Comparison of ENCODE assay signal across 14 mouse cellular contexts in genomic region chr17:47524055-47524454, GRCm38 (mm10). TPM values are rescaled to one million over a fixed set of nuclear protein-coding genes. Genes with fewer than 3 reads are reported as not detected.
DNase-seq lines count a peak whose midpoint lies in the region; ATAC-seq and TF ChIP-seq lines count a peak whose summit lies in the region.
"Had no signal": no experiment of that assay in that cellular context is flagged by ENCODE, and none has a peak within 500 bp of the region (broad histone marks: within the 10 kb centered on the region; RNA-seq: fewer than 3 reads in every experiment).

No protein-coding gene starts in this region.

- no peak for DNase-seq in heart, postnatal 10 days
- DNase-seq in midbrain, embryonic 10.5 days (ENCODE audit: low spot score) = no peak
- DNase-seq in midbrain, postnatal 0 days (ENCODE audit: low spot score) = no peak
- no peak for DNase-seq in frontal cortex, adult 2 months (ENCODE audit: extremely low spot score in 1 of 2, low spot score in 1 of 2)
- no peak for DNase-seq in kidney, postnatal 14 days
- DNase-seq: cerebellum, adult 9-11 months; heart, postnatal 14 days; midbrain, embryonic 14.5 days; thymus, postnatal 25 days had no signal

- no peak overlapping the region for H3K4me3 ChIP-seq in heart, embryonic 13.5 days
- no peak overlapping the region for H3K4me3 ChIP-seq in midbrain, embryonic 10.5 days
- H3K4me3 ChIP-seq in midbrain, postnatal 0 days (ENCODE audit: low read depth, low read length) = no peak overlapping the region
- no peak overlapping the region for H3K4me3 ChIP-seq in limb, embryonic 12.5 days (replicated peaks)
- H3K4me3 ChIP-seq in stomach, embryonic 16.5 days (replicated peaks; ENCODE audit: low read length) = no peak overlapping the region
- H3K4me3 ChIP-seq: embryonic facial prominence, embryonic 13.5 days had no signal

- no peaks in the 10 kb centered on the region for H3K36me3 ChIP-seq in heart, embryonic 13.5 days
- H3K36me3 ChIP-seq in midbrain, embryonic 10.5 days = no peaks in the 10 kb centered on the region
- no peaks in the 10 kb centered on the region for H3K36me3 ChIP-seq in midbrain, postnatal 0 days (ENCODE audit: insufficient read depth, low read length)
- no peaks in the 10 kb centered on the region for H3K36me3 ChIP-seq in limb, embryonic 12.5 days
- H3K36me3 ChIP-seq in stomach, embryonic 16.5 days (ENCODE audit: control insufficient read depth, insufficient read depth, low read length) = no peaks in the 10 kb centered on the region
- H3K36me3 ChIP-seq: embryonic facial prominence, embryonic 13.5 days had no signal

- no peak overlapping the region for H3K4me2 ChIP-seq in heart, embryonic 13.5 days
- H3K4me2 ChIP-seq in midbrain, postnatal 0 days (ENCODE audit: low read depth, low read length, poor library complexity, severe bottlenecking) = no peak overlapping the region
- H3K4me2 ChIP-seq in limb, embryonic 12.5 days = no peak overlapping the region
- no peak overlapping the region for H3K4me2 ChIP-seq in stomach, embryonic 16.5 days (ENCODE audit: low read depth, low read length)
- H3K4me2 ChIP-seq: embryonic facial prominence, embryonic 13.5 days had no signal

- intact Hi-C loops in heart, postnatal 10 days (cut with DNase I) = no loop called here

- peaks cover 83% of the 10 kb centered on the region for H3K4me1 ChIP-seq in heart, embryonic 13.5 days
- H3K4me1 ChIP-seq in midbrain, embryonic 10.5 days = peaks cover 53% of the 10 kb centered on the region
- H3K4me1 ChIP-seq in midbrain, postnatal 0 days (ENCODE audit: insufficient read depth, low read length) = no peaks in the 10 kb centered on the region
- peaks cover 52% of the 10 kb centered on the region for H3K4me1 ChIP-seq in limb, embryonic 12.5 days (replicated peaks)
- peaks cover 67% of the 10 kb centered on the region for H3K4me1 ChIP-seq in stomach, embryonic 16.5 days (ENCODE audit: control insufficient read depth, insufficient read depth, low read length)

- 62% methylated on average over 8 of the region's 8 CpGs for WGBS in heart, embryonic 13.5 days
- 81% methylated on average over 8 of the region's 8 CpGs for WGBS in midbrain, embryonic 10.5 days
- WGBS in midbrain, postnatal 0 days = 72% methylated on average over 8 of the region's 8 CpGs
- WGBS in limb, embryonic 12.5 days = 73% methylated on average over 8 of the region's 8 CpGs
- 62% methylated on average over 8 of the region's 8 CpGs for WGBS in stomach, embryonic 16.5 days

- 0 out of 2 replicates have a peak overlapping the region, but pooled peaks have one; percentile 38 for H3K9ac ChIP-seq in heart, embryonic 13.5 days
- no peak overlapping the region for H3K9ac ChIP-seq in midbrain, postnatal 0 days (replicated peaks; ENCODE audit: low read length, poor library complexity, severe bottlenecking)
- H3K9ac ChIP-seq in limb, embryonic 12.5 days (replicated peaks) = no peak overlapping the region
- peak overlapping the region; percentile 54; the same call in 1 of the 2 replicates for H3K9ac ChIP-seq in stomach, embryonic 16.5 days (ENCODE audit: low read length)

- TF ChIP-seq CTCF in midbrain, postnatal 0 days (IDR thresholded peaks at IDR 0.05) = no peak

- no peaks in the 10 kb centered on the region for H3K9me3 ChIP-seq in heart, embryonic 13.5 days
- H3K9me3 ChIP-seq in midbrain, embryonic 10.5 days (replicated peaks) = no peaks in the 10 kb centered on the region
- H3K9me3 ChIP-seq in midbrain, postnatal 0 days (ENCODE audit: low read length) = no peaks in the 10 kb centered on the region
- H3K9me3 ChIP-seq in limb, embryonic 12.5 days = no peaks in the 10 kb centered on the region
- H3K9me3 ChIP-seq in stomach, embryonic 16.5 days (replicated peaks; ENCODE audit: control insufficient read depth, low read length) = no peaks in the 10 kb centered on the region
- H3K9me3 ChIP-seq: embryonic facial prominence, embryonic 13.5 days had no signal

- peak overlapping the region; percentile 99 for H3K27ac ChIP-seq in heart, embryonic 13.5 days (replicated peaks)
- H3K27ac ChIP-seq in midbrain, embryonic 10.5 days (replicated peaks) = peak overlapping the region; percentile 90; the same call in 1 of the 2 replicates
- no peak overlapping the region for H3K27ac ChIP-seq in midbrain, postnatal 0 days (ENCODE audit: low read depth, low read length)
- H3K27ac ChIP-seq in limb, embryonic 12.5 days = 0 out of 2 replicates have a peak overlapping the region, but pooled peaks have one; percentile 29
- peak overlapping the region; percentile 95 for H3K27ac ChIP-seq in stomach, embryonic 16.5 days (ENCODE audit: low read length)

- no peaks in the 10 kb centered on the region for H3K27me3 ChIP-seq in heart, embryonic 13.5 days (replicated peaks)
- H3K27me3 ChIP-seq in midbrain, embryonic 10.5 days (ENCODE audit: low read depth, poor library complexity, severe bottlenecking) = no peaks in the 10 kb centered on the region
- H3K27me3 ChIP-seq in midbrain, postnatal 0 days (ENCODE audit: insufficient read depth, low read length) = no peaks in the 10 kb centered on the region
- H3K27me3 ChIP-seq in limb, embryonic 12.5 days = no peaks in the 10 kb centered on the region
- H3K27me3 ChIP-seq in stomach, embryonic 16.5 days (ENCODE audit: control insufficient read depth, insufficient read depth, low read length) = no peaks in the 10 kb centered on the region
- H3K27me3 ChIP-seq: embryonic facial prominence, embryonic 13.5 days had no signal

- no peak for ATAC-seq in heart, embryonic 13.5 days (ENCODE audit: extremely low read depth, insufficient number of reproducible peaks, low FRiP score, low TSS enrichment)
- ATAC-seq in midbrain, postnatal 0 days (ENCODE audit: low FRiP score) = no peak
- ATAC-seq in limb, embryonic 12.5 days (ENCODE audit: insufficient number of reproducible peaks, insufficient read depth, low FRiP score, low TSS enrichment, low read depth) = no peak
- ATAC-seq in stomach, embryonic 16.5 days (ENCODE audit: insufficient read depth, low FRiP score) = no peak
- ATAC-seq: forebrain, embryonic 16.5 days had no signal

RNA-seq across cellular contexts. Expression of gene Ccnd3, which starts 19.2 kb away (rescaled TPM):
- 451 and 478 TPM in 2 replicates for polyA plus RNA-seq in heart, embryonic 13.5 days (2015; fragmentation: Nextera tagmentation; extraction: Ambion mirVana)
- total RNA-seq in heart, postnatal 10 days (2021) = 100 to 1,000 TPM; 119 to 132 TPM
- 270 and 341 TPM in 2 replicates for polyA plus RNA-seq in midbrain, embryonic 10.5 days (2016; fragmentation: Nextera tagmentation; extraction: Ambion mirVana)
- 37.2 and 41.1 TPM in 2 replicates for total RNA-seq in midbrain, postnatal 0 days (2014; rRNA removed)
- polyA plus RNA-seq in midbrain, postnatal 0 days (2015; fragmentation: Nextera tagmentation; extraction: Ambion mirVana) = 52.6 and 57.0 TPM in 2 replicates
- 323 and 348 TPM in 2 replicates for polyA plus RNA-seq in limb, embryonic 12.5 days (2016; fragmentation: Nextera tagmentation; extraction: Ambion mirVana)
- 334 and 340 TPM in 2 replicates for polyA plus RNA-seq in stomach, embryonic 16.5 days (2015; fragmentation: Nextera tagmentation; extraction: Ambion mirVana)
- polyA plus RNA-seq in frontal cortex, adult 2 months (2012; rRNA removed) = 34.4 and 36.0 TPM in 2 replicates

RNA-seq across cellular contexts. Expression of gene Taf8, which starts 22.0 kb away (rescaled TPM):
- 18.4 and 19.4 TPM in 2 replicates for polyA plus RNA-seq in heart, embryonic 13.5 days (2015; fragmentation: Nextera tagmentation; extraction: Ambion mirVana)
- 10 to 100 TPM; 14.0 to 15.5 TPM for total RNA-seq in heart, postnatal 10 days (2021)
- polyA plus RNA-seq in midbrain, embryonic 10.5 days (2016; fragmentation: Nextera tagmentation; extraction: Ambion mirVana) = 31.4 and 33.8 TPM in 2 replicates
- total RNA-seq in midbrain, postnatal 0 days (2014; rRNA removed) = 15.1 and 25.1 TPM in 2 replicates
- polyA plus RNA-seq in midbrain, postnatal 0 days (2015; fragmentation: Nextera tagmentation; extraction: Ambion mirVana) = 11.5 and 12.3 TPM in 2 replicates
- 39.0 and 40.3 TPM in 2 replicates for polyA plus RNA-seq in limb, embryonic 12.5 days (2016; fragmentation: Nextera tagmentation; extraction: Ambion mirVana)
- polyA plus RNA-seq in stomach, embryonic 16.5 days (2015; fragmentation: Nextera tagmentation; extraction: Ambion mirVana) = 25.7 and 27.3 TPM in 2 replicates
- polyA plus RNA-seq in frontal cortex, adult 2 months (2012; rRNA removed) = 30.5 and 32.6 TPM in 2 replicates

Comparison
In these comparisons a context has a peak if more than half of its experiments do, and no peak if none do; other contexts are left out.
1. H3K9ac ChIP-seq: peak in heart, embryonic 13.5 days (single experiment) and stomach, embryonic 16.5 days (single experiment); none in midbrain, postnatal 0 days (single experiment) and limb, embryonic 12.5 days (single experiment).